ENCODE assay signal across 21 mouse cellular contexts in genomic region chr5:97632791-97633190, GRCm38 (mm10).
DNase-seq lines count a peak whose midpoint lies in the region; ATAC-seq and TF ChIP-seq lines count a peak whose summit lies in the region.
"Had no signal": no experiment of that assay in that cellular context is flagged by ENCODE, and none has a peak within 500 bp of the region (broad histone marks: within the 10 kb centered on the region; RNA-seq: fewer than 3 reads in every experiment).

No protein-coding gene starts in this region.

- no peaks in the 10 kb centered on the region for H3K79me2 ChIP-seq in CH12.LX (replicated peaks; ENCODE audit: control insufficient read depth, extremely low read depth, insufficient read depth, poor library complexity, severe bottlenecking)

- dilution Hi-C loops in CH12.LX (cut with MboI; ENCODE audit: extremely low pct_ligation_motif_present, extremely low pct_unique_long_range_greater_than_20kb, low sequenced_read_pairs), result no loop called here

- TF ChIP-seq CTCF in CH12.LX (conservative IDR thresholded peaks at IDR 0.05 in 1 of 2, IDR thresholded peaks at IDR 0.05 in 1 of 2; ENCODE audit: low read depth in 2 of 2, low read length in 2 of 2), result no peak

- H3K4me2 ChIP-seq in CH12.LX (ENCODE audit: insufficient read depth, low read depth, poor library complexity, severe bottlenecking), result no peak overlapping the region
- H3K4me2 ChIP-seq: embryonic facial prominence, embryonic 15.5 days; hindbrain, embryonic 15.5 days; liver, embryonic 15.5 days; midbrain, embryonic 12.5 days had no signal

- TF ChIP-seq POLR2A in CH12.LX (IDR thresholded peaks at IDR 0.05; ENCODE audit: low read depth, low read length), result no peak

- H3K9ac ChIP-seq in CH12.LX (ENCODE audit: insufficient read depth, low read depth), result no peak overlapping the region
- H3K9ac ChIP-seq: embryonic facial prominence, embryonic 15.5 days; hindbrain, embryonic 15.5 days; liver, embryonic 15.5 days; midbrain, embryonic 12.5 days had no signal

- no peaks in the 10 kb centered on the region for H3K27me3 ChIP-seq in CH12.LX (replicated peaks)
- H3K27me3 ChIP-seq: embryonic facial prominence, embryonic 15.5 days; hindbrain, embryonic 15.5 days; liver, embryonic 15.5 days; midbrain, embryonic 12.5 days had no signal

- ATAC-seq in inflammation-experienced regulatory T-cells, adult 6 months, result peak; percentile 82

- no peak for TF ChIP-seq RAD21 in CH12.LX (IDR thresholded peaks at IDR 0.05; ENCODE audit: low read depth, low read length)

- no peak for TF ChIP-seq EP300 in CH12.LX (IDR thresholded peaks at IDR 0.05; ENCODE audit: low read length)

- in situ Hi-C loops in CH12.LX (cut with MboI; ENCODE audit: low pct_ligation_motif_present, low pct_unique_long_range_greater_than_20kb, low sequenced_read_pairs), result no loop called here

- peaks cover 0 to 8% of the 10 kb centered on the region in 2 experiments; a peak in 2 of 4 replicates for H3K4me1 ChIP-seq in CH12.LX (ENCODE audit: control insufficient read depth in 1 of 2, insufficient read depth in 2 of 2)
- H3K4me1 ChIP-seq: embryonic facial prominence, embryonic 15.5 days; heart, embryonic 10.5 days; hindbrain, embryonic 15.5 days; liver, embryonic 15.5 days; midbrain, embryonic 12.5 days had no signal

- H3K36me3 ChIP-seq in CH12.LX (replicated peaks in 1 of 2; ENCODE audit: control insufficient read depth in 1 of 2, insufficient read depth in 1 of 2, low read length in 1 of 2), result no peaks in the 10 kb centered on the region
- H3K36me3 ChIP-seq: embryonic facial prominence, embryonic 15.5 days; forebrain, embryonic 10.5 days; heart, embryonic 10.5 days; hindbrain, embryonic 15.5 days; liver, embryonic 15.5 days; midbrain, embryonic 12.5 days had no signal

- H3K4me3 ChIP-seq in CH12.LX (replicated peaks in 1 of 3; ENCODE audit: low read depth in 2 of 3, low read length in 2 of 3, poor library complexity in 1 of 3), result no peak overlapping the region
- H3K4me3 ChIP-seq: embryonic facial prominence, embryonic 15.5 days; forebrain, embryonic 10.5 days; heart, embryonic 10.5 days; hindbrain, embryonic 15.5 days; liver, embryonic 15.5 days; midbrain, embryonic 12.5 days had no signal

- no peak overlapping the region for H3K27ac ChIP-seq in CH12.LX (ENCODE audit: insufficient read depth, low read depth)
- H3K27ac ChIP-seq: embryonic facial prominence, embryonic 15.5 days; forebrain, embryonic 10.5 days; heart, embryonic 10.5 days; hindbrain, embryonic 15.5 days; liver, embryonic 15.5 days; midbrain, embryonic 12.5 days had no signal

- DNase-seq in 3T3-L1 (ENCODE audit: low read depth, low spot score) (peak; percentile 4), CH12.LX (ENCODE audit: extremely low read depth) (peak; percentile 20)
- DNase-seq in thymus, postnatal 0 days (ENCODE audit: low spot score), result peak; percentile 68
- no peak for DNase-seq in cerebellum, postnatal 36 days
- no peak for DNase-seq in kidney, adult 18-20 months
- no peak for DNase-seq in lung, postnatal 14 days
- DNase-seq in spleen, postnatal 10 days (ENCODE audit: low spot score in 2 of 2), result no peak
- DNase-seq: adrenal gland, postnatal 10 days; cerebellum, adult 18-20 months; embryo, embryonic 11 days; heart, postnatal 14 days; kidney, adult 2 months; kidney, postnatal 36 days; layer of hippocampus, adult 9-11 months had no signal

- H3K9me3 ChIP-seq in CH12.LX (replicated peaks; ENCODE audit: low read length), result no peaks in the 10 kb centered on the region
- H3K9me3 ChIP-seq: embryonic facial prominence, embryonic 15.5 days; forebrain, embryonic 10.5 days; heart, embryonic 10.5 days; hindbrain, embryonic 15.5 days; liver, embryonic 15.5 days; midbrain, embryonic 12.5 days had no signal

TF ChIP-seq in CH12.LX, 34 proteins besides CTCF, POLR2A, EP300 and RAD21:
- TF ChIP-seq MAX (IDR thresholded peaks at IDR 0.05; ENCODE audit: low read length), result 0 out of 2 replicates have a peak, but pooled peaks have one; percentile 14
- TF ChIP-seq SIN3A (IDR thresholded peaks at IDR 0.05; ENCODE audit: low read length), result no peak
- no peak for TF ChIP-seq ZNF384 (IDR thresholded peaks at IDR 0.05; ENCODE audit: low read depth, low read length)

Comparison
In these comparisons a context has a peak if more than half of its experiments do, and no peak if none do; other contexts are left out.
1. DNase-seq: peak in 3T3-L1 (single experiment), CH12.LX (single experiment) and thymus, postnatal 0 days (single experiment); none in cerebellum, postnatal 36 days (0 of 2), kidney, adult 18-20 months (single experiment), lung, postnatal 14 days (single experiment) and spleen, postnatal 10 days (0 of 2).